Mouse (Mus musculus): Measurements from ENCODE around the gene Tnni3k. TPM values are rescaled to one million over a fixed set of nuclear protein-coding genes. Genes with fewer than 3 reads are reported as not detected.

The Tnni3k gene
- total RNA-seq, 2 experiments from 2014 or later: not detected

DNA sequence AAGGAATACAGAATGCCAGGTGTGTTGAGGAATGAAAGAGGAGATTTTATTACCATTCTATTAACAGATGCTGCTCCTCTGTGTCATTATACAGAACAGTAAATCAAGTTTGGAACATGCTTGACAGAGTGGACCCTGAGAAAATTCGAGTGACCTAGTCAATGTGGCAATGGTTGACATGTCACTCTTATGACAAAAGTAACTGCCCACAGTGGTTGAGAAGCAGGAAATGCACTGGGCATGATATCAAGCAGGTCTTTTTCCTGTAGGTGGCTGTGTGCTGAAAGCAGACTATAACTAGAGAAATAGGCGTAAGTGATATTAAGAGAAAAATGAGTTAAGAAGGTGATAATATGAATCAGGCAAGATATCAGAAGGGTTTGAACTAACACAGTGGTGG lies 105.7 kb downstream of the Tnni3k start:
- DNase-seq: no peak

DNA sequence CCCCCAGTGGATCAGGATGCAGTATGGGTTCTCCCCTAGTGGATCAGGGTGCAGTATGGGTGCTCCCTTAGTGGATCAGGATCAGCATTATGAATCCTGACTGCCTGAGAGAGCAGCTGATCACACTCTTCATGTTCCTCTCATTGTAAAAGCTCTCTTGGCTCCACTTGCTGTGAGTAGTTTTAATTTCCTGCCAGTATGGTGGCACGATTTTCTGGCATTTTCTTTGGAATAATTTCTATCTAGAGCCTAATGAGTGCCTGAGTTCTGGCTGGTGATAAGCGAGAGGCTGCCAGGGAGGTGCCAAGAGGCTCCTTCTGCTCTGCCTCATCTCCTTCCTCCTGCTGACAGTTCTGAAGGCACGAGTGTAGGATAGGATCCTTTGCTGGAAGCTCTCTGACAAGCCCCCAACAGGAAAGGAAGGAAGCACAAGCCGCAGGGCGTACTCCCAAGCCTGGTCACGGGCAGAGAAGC lies 109.5 kb downstream of the Tnni3k start:
- no peak for DNase-seq

DNA sequence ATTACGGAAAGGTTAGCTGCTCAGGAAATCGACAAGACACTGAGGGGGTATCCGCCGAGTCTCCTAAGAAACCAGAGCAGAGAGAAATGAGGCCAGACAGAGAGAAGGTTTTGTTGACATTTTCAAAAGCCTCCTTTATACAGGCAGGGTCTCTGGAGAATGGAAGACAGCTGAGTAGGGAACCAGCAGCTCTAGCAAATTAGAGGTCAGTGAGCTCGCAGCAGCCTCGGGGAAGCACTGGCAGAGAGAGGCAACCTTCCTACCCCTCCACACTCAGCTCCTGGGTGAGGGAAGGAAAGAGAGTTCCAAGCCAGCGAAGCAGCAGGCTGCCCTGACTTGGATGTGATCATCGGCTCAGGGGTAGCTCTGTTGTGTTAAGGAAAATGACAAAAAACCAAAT lies 127.5 kb downstream of the Tnni3k start:
- DNase-seq: no peak

DNA sequence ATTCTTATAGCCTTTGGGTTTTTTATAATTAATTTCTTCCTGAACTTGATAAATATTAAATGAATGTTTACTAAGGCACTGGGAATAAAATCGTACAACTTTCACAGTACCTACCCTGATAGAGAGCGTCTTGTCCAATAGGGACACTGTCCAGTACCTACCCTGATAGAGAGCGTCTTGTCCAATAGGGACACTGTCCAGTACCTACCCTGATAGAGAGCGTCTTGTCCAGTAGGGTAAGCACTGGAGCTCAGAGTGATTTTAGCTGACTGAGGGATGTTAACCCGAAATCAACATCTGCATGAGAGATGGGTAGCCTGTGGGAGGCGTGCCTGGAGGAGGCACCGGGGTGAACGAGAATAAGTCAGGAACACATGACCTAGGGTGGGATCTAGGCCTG lies 130.3 kb downstream of the Tnni3k start:
- no peak for DNase-seq

DNA sequence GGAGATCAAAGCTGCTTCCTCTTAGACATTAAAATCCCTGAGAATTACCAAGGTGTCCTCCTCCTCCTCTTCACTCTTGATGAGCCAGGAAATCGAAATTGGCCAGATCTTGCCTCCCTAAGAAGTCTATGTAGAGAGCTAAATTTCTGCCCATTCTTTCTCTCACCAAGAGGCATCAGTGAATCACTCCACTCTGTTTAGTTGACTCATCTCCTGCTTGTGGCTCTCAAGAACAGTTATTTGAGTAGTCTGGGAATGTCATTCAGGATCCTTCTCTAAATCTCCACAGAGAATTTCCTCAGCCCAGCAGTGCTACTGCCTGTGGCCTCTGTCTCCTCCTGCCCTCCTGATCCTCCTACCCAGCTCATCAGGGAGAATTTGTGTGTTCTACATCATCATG lies 139.6 kb downstream of the Tnni3k start:
- no peak for DNase-seq

DNA sequence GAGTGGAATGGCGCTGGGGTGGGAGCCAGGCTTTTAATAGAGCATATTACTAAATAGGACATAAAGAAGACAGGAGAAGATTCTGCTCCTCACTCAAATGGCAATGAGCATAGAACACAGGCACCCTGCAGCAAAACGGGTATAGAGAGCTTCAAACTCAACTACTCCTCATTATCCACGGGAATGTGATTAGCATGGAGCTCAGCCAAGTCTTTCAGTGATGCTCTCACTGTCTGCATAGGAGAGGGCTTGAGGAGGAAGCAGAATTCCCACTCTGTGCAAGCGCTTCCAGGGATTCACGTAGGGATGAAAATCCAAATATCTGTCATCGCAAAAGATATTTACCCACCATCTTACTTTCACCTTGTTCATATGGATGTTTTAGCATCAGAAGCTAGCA lies 141.6 kb downstream of the Tnni3k start:
- no peak for DNase-seq

DNA sequence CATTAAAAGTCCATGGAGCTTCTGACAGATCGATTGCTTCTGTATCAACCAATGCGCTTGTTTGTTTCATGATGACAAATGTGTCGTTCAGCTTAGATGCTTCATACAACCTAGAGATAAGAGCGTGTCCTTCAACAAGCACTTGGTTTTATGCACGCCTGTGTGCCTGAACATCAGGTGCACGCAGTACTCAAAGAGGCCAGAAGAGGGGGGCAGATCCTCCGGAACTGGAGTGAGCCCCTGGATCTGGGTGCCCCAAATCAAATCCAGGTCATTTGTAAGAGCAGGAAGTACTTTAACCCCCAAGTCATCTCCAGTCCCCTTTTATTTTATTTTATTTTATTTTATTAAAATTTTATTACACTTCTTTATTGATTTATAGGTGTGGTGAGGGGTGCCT lies 158.5 kb downstream of the Tnni3k start:
- DNase-seq: peak; percentile 6

DNA sequence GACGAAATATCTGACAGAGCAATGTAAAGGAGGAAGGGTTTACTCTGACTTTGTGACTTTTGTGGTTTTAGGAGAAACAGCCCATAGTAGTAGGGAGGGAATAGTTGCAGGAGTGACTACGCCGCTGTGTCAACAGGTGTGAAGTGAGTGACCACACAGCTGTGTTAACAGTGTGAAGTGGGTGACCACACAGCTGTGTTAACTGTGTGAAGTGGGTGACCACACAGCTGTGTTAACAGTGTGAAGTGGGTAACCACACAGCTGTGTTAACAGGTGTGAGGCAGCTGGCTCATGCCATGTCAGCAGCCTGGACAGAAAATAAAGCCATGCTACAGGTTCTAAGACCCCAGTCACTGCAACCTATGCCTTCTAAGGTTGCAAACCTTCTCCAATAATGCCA lies 162.0 kb downstream of the Tnni3k start:
- no peak for DNase-seq

DNA sequence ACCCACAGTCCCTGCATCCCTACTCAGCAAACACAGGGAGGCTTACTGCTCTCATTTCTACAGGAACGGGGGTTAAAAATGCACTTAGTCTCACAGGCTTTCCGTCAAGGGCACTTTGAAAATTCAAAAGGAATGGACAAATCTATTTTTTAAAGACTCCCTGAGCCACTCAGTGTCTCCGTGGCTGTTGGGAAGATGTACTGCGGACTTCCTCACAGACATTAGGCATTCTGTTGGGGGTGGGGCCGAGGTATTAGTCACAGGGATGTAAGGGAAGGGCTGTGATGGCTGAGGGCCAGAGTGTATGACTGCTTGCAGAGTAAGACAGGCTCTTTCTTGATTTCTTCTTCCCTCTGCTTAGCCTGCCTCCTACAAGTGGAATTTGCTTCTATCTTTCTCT lies 169.8 kb downstream of the Tnni3k start:
- no peak for DNase-seq

DNA sequence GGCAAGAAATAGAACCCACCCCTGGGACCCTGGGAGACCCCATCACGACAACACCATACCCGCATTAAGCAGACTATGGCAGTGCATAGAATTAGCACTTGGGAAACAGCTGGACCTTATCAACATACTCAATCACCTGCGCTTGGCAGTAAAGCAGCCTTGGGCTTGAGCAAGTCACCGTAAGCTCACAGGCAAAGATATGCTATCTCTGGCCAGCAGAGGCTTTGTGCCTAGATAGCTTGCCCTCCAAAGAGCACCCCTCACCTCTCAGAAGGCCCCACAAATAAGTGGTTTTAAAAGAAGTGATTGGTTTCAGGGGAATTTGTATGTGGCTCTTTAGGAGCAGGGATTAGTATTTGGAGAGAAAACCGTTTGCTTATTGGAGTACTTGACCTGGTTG lies 170.2 kb downstream of the Tnni3k start:
- no peak for DNase-seq

DNA sequence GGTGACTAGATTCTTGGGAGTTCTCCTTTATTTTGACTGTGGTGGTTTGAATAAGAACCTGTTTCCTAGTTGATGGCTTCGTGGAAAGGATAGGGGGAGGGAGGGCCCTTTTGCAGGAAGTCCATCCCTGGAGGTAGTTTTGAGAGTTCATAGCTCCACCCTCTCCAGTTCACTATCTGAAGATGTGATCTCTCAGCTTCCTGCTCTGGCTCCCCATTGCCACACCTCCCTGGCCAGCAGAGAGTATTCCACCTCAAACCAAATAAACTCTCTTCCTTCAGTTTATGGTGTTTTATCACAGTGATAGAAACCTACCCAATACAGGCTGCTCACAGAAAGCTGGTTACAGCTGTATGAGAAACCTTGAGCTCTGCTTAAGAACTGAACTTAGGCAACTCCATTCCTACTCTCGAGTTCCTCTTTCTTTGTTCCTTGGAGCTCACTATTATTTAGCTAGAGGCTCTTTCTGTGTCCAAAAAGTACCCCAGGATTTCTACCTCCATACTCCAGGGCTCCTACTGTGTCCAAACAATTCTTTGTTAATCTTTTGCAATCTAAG lies 173.7 kb downstream of the Tnni3k start:
- DNase-seq: no peak

DNA sequence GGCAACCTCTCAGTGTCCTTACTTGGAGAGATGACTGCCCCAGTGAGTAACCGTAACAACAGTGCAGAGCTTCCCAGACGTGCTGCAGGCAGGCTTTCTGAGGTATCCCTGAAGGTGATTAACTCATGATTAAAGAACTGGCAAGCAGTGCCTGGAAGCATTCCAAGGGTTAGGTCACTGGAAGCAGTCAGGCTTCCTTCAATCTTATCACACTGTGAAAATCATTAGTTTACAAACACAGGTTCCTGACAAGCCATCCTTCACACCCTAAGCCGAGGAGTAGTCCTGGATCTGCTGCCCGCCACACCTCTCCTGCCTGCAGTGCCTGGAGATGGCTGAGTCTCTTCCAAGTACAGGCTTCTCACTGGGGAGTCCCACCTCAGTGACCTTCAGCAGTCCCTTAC lies 174.7 kb downstream of the Tnni3k start:
- no peak for DNase-seq

DNA sequence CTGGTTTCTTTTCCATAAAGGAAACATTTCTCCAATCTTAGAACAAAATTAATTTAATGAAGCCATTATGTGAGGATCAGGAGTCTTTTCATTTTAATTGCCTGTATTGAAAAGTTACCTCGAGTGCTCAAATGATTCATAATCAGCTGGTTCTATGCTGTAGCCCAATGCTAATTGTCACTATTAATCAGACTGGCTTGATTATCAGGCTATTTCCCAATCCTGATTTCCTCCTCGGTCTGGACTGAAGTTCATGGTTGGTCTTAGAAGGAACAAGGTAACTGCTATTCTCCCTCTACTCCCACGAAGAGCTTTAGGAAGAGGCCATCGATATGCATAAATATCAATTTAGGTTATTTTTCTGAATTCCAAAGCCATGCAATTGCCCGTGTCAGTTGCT lies 175.1 kb downstream of the Tnni3k start:
- no peak for DNase-seq

DNA sequence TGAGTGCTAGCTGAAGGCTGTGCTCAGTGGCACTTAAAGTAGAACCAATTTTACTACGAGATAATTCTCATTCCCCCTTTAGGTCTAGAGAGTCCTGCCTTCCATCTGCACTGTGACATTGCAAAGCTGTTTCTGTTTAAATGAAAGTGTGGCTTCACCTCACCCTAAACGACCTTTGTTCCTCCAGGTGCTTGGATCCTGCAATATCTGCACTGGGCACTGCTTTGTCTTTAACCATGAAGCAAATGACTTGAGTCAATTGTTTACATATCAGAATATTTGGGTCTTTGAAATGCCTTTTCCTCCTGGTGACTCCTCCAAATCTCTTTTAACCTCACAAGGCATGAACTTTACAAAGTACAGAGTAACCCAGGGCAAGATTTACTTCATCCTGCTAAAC lies 175.7 kb downstream of the Tnni3k start:
- DNase-seq: no peak

DNA sequence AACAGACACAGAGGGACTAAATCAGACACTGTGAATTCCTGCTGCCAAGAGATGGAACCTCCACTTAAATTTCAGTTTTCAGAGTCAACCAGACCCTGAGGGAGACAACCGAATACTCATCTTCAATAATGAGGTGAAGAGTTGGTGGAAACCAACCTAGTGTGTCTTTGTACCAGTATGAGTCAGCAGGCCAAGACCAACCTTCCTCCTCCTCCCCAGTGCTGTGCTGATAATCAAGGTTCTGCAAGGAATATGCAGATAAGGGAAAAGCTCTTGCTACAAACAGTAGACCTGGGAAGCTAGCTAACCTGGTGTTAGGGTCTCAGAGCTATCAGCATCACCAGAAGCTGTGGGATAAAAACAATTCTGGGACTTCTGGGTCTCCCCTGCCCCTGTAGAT lies 176.1 kb downstream of the Tnni3k start:
- DNase-seq: no peak

DNA sequence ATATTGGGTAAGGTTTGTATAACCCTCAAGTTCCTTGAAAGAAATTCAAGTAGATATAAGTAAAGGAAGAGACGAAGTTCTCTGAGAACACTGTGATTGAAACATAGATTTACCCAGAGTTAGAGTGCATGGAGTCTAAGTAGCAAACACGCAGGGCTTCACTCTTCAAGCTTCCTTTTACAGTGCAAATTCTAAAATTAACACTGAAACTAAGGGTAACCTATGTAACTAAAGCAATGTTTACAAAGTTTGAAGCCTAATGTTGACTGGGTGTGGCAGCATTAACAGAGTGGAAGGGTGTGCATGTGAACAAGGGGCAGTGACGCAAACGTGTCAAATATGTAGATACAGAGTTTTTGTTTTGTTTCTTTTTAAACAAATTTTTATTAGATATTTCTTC lies 186.4 kb downstream of the Tnni3k start:
- DNase-seq: no peak

DNA sequence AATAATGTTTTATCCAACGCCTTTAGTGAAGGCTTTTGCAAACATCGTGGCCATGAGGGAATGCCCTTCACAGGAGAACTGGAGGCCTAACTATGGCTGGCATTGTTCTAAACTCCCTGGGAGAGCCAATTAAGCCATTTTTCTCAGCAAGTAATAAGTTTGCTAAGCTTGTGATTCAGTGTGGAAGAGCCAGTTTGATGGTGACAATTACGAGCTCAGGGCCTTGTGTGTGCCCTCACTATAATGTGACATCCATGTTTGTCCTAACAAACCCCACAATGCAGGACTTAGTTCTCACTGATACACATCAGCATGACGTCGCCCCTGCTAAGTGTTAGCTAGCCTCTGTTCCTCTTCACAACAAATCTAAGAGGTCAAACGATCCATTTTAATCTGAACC lies 193.3 kb downstream of the Tnni3k start:
- no peak for DNase-seq

DNA sequence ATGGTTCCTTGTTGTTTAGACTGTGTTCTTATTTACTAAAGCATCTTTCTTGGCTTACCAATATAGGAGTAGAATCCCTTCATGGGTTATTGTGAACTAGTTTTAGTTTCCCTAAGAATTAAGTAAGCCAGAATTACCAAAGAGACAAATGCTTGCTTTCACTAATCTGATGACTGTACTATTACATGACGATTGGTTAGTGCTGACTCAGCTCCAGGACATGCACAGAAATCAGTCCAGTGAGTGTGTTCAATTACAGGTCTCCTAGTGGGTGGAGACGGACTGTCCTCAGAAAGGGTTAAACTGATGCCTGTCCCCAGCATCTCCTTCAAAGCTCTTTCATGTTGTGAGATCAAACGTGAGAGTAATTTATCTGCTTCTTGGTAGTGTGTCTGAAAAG lies 195.5 kb downstream of the Tnni3k start:
- DNase-seq: no peak

DNA sequence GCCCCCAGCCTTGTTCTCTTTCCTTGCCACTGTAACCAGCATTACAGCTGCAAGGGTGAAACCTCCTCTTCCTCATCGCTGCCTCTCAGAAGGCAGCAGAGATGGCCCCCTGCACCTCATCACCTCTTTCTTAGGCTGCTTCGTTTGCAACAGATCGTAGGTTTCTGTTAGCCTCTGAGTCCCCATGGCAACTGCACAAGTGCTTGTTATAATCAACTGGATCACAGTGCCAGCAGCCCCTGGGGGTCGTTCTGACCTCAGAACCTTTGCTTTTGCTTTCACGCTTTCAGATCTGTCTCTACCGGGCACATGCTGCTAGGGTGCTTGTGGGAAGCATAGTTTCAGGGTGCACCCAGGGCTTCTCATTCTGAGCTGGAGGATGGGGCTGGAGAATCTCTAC lies 201.9 kb downstream of the Tnni3k start:
- no peak for DNase-seq

DNA sequence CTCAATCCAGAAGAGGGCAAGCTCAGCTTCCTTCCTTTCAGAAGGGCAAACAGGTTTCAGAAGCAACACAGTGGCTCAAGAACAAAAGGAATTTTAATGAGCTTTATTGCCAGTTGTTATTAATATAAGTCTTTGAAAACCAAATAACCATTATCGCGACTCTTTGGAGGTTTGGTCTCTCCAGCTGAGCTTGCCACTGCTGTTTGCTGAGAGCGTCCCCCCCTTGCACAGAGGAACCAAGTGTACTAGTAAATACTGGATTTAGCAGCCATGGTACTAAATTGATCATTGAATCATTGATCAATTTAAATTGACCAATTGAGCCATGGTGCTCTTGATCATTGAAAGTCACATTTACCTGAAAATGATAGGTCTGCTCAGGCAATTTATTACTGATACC lies 202.9 kb downstream of the Tnni3k start:
- no peak for DNase-seq

DNA sequence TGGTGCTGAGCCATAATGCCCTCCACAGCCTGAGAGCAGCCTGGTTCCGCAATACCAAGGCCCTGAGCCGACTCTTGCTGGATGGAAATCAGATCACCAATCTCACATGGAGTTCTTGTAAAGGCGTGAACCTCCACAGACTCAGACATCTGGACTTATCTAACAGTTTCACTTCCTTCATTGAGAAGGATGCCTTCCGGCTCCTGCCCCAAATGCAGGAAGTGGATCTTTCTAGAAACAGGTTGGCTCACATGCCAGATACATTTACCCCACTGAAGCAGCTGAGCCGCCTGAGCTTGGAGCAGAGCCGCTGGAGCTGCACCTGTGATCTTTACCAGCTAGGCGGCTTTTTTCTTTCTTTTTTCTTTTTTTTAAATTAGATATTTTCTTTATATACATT lies 213.0 kb downstream of the Tnni3k start:
- DNase-seq: no peak

DNA sequence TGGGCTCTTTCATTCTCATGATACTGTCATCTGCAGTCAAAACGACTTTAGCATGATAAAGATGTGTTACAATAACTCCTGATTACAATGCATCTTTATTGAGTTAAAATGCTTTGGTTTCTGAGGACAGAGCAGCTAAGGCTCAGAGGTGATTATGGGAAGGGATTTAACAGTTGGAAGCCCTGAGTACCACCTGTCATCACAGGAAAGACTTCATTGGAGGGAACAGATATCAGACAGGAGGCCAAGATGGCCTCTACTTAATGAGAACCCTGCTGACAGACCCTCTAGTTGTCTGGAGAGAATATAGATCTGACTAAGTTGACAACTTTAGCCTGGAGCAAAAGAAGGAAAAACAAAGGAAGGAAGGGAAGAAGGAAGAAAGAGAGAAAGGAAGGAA lies 214.1 kb downstream of the Tnni3k start:
- DNase-seq: no peak

DNA sequence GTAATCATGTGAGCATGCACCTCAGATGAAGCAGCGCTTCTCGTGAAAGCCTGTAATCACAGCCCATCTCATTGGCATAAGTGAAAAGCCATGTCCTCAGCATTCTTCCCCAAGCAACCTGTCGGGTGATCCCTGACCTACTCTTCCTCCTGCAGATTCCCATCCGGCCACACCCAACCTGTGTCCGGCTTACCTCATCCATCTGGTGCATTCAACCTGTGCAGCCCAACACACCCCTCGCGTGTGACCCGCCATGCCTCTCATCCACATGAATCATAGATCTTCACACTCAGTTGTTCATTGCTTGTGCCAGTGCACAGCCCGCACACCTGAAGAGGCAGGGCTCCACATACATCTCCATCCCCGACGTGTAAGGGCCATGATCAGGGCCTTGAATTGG lies 217.3 kb downstream of the Tnni3k start:
- no peak for DNase-seq

DNA sequence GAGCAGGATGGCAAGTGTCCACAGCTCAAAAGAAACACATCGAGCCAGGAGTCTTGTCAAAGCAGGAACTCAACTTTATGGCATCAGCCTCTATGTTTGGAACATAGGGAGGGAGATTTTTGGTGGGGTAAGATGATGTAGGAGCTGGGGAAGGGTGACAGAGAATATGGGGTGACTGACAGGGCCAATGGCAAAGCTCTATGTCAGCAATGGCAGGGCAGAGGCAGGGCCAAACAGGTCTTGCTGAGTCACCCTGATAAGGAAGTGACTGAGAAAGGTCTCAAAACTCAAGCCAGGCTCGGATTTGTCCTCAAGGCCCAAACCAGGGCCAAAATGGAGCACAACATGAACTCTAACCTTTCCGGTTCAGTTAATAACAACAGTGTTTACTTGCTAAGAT lies 219.1 kb downstream of the Tnni3k start:
- no peak for DNase-seq

DNA sequence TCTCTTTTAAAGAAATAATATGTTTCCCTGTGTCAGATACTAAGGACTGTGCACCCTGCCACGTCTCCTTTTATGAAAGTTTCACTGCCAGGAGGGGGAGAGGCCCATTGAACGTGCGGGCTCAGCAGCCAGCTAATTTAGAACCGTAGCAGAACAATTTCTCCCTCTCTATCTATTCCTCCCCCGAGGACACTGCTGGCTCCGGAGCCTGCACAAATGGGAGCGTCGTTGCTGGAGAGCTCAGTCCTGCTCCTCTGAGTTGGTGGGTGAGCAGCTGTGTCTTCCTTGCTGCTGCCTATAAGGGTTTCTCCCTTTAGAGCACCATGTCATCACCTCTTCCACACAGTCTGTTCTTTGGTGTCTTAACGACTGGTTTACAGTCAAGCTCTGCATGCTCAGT lies 220.8 kb downstream of the Tnni3k start:
- no peak for DNase-seq
